Mouse (Mus musculus) adrenal gland, postnatal 25 days (tissue): ENCODE data around the gene Sspn. TPM values are rescaled to one million over a fixed set of nuclear protein-coding genes. Genes with fewer than 3 reads are reported as not detected.

ENCODE experiments used
- DNase-seq: peaks from one replicate; pipeline ENCODE4 v3.0.0; 2021; ENCODE audit warnings: mixed read lengths
- long read RNA-seq: library from polyadenylated mRNA; stranded (forward); transcript quantifications from one replicate; pipeline ENCODE4 v2.0.0, GENCODE M21; 2021
- total RNA-seq: library from RNA; stranded (reverse); gene quantifications from 2 replicates; pipeline ENCODE4 v1.2.3, GENCODE M21; 2021

The Sspn gene
- 10.8 and 18.3 TPM in 2 replicates for total RNA-seq
- long read RNA-seq, full-length matches to known transcripts: 7 of 14 reads
- long read RNA-seq, partial matches to known transcripts: 1 of 14 reads
- long read RNA-seq, other reads (novel, unspliced or antisense): 6 of 14 reads

- no peak for DNase-seq
Measured at GRCm38 (mm10) chr6:145931341-145931740, at the start of gene Sspn. Gene Sspn (plus strand): TSS chr6:145931641.

DNA sequence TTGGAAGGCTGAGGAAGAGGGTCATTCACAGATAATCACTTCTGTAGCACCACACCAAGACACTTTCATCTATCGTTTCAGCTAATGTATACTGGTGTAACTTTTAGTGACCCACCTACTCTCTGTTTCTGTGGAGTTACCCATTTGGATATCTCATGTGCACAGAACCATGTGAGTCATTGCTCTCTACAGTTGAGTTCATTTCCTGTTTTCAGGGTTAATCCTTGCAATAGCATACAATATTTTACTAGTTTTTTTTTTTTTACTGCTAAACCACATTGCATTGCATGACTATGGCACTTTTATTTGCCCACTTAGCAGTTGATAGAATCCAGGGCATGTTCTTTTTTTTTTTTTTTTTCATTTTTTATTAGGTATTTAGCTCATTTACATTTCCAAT is 48.4 kb upstream of the Sspn start:
- DNase-seq: no peak

- no peak for DNase-seq
Measured at GRCm38 (mm10) chr6:145883668-145884067, 47.8 kb upstream of the Sspn start.

- no peak for DNase-seq
Measured at GRCm38 (mm10) chr6:145885069-145885468, 46.4 kb upstream of the Sspn start.

DNA sequence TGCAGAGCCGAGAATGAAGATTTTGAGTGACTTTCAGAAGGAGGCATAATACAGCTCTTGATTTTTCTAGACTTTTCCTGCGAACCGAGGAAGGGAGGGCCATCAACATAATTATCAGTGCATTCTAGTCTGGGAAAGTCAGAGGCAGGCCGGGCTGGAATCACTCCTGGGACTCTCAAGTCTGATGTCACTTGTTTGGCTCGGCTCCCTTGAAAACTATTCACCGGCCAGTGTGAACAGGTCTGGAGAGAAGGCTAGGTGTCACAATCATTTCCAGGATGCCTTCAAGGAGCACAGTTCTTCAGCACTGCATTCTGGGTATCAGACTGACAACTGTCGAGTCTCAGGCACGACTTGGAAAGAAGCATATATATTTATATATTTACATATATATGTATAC is 45.2 kb upstream of the Sspn start:
- DNase-seq: no peak

- DNase-seq: no peak
Measured at GRCm38 (mm10) chr6:145887719-145888118, 43.7 kb upstream of the Sspn start.

- no peak for DNase-seq
Measured at GRCm38 (mm10) chr6:145891951-145892350, 39.5 kb upstream of the Sspn start.

DNA sequence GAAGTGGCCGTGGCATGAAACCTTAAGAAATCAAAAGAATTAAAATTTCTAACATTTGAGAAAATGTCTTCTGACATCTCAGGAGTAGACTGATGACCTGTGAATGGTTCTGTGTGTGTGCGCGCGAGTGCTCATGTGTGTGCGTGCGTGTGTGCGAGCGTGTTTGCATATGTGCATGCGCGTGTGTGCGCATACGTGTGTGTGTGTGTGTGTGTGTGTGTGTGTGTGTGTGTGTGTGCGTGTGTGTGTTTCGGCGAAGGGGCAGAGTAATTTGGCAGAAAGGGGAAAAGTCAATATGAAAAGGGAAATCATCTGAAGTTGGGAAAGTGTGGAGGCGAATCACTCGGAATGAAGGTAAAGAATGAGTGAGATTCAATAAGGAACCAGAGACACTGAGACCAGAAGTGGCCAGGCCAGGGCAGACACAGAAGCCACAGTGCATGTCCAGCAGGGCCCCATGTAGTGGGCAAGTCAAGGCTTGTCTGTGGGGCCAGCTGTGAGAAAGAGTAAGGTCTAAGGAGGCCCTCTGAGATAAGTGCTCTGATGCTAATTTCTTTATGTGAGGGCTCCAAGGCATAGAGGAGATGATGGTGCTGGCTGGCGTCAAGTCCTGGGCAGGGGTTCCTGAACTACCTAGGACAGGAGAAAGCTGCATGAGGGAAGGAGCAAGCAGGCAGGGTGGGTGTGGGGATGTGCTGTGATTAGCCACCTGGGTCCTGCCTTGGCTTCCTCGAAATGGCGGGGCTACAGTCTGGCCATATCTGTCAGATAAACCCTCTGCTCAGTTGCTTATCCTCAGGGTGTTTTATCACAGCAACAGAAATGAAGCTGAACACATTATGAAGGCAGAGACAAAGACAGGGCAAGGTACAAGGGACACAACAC is 38.8 kb upstream of the Sspn start:
- no peak for DNase-seq

DNA sequence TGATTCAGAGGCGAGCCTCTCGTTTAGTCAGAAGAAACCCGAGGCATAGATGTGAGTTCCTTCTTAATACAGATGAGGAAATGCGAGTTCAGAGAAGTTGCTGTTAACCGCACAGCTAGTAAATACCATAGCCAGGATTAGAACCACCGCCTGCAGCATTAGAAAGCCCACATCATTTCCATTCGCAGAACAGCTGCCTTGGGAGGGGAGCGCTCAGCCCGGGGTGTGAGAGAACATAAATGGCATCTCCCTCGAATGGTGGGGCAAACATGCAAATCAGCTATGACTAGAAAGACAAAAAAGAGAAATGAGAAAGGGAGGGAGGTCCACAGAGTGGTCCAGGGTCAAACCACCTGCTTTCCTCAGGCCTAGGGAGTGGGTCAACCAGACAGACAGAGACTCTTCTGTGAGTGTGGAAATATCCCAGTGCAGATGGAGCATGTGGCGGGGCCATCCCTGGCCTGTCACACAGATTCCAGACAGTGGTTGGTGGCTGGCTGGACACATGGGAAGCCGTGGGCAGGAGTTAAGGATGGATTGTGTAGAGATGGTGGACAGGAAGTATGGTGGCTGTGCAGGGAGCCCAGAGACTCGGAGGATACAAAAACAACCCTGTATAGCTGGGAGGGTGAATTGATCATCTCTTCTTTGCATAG is 37.9 kb upstream of the Sspn start:
- no peak for DNase-seq

DNA sequence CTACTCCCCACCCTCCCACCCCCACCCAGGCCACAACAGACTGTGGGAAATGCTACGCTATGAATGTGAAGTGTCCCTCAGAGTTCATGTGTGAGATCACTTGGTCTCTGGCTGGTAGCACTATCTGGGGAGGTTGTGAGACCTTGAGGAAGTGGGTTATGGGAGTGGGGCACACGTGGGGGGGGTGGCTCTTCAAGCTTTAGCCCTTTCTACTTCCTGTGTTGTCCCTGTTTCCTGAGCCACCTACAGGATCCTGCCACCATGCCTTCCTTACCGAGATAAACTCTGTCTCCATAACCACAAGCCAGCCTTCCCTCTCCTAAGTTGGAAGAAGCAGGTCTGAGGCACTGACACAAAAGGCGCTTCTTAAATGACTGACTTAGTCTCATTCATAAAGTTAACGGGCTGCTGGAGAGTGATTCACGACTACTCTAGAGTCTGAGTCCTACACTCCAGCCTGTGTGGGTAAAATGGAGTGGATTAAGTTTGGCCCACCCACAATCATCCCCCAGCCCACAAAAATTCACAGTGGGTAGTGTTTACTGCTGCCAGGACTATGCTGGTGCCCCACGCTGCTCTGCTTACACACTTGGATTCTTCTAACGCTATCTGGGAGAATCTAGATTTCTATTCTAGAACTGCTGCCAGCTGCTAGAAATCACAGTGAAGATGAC is 36.6 kb upstream of the Sspn start:
- DNase-seq: no peak

GRCm38 (mm10) chr6:145904169-145904568 is 27.3 kb upstream of the Sspn start:
- DNase-seq: no peak

DNA sequence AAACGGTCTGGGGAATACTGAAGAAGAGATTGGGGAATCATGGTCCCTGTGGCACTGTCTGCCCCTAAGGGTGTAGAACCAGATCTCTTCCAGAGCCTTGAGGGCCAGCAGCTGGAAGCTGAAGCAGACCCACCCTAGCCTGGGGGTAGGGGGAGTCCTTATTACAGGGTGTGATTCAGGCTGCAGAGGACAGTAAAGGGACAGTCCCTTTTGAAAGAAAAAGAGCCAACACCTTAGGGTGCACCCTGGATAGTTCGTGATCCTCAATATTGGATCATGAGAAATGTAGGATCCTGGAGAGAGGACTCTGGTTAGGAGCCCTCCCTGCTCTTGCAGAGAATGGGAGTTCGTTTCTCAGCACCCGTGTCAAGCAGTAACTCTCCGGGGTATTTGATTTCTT is 26.8 kb upstream of the Sspn start:
- DNase-seq: no peak

- peak; percentile 57 for DNase-seq
Measured at GRCm38 (mm10) chr6:145906096-145906890, 25.1 kb upstream of the Sspn start.

DNA sequence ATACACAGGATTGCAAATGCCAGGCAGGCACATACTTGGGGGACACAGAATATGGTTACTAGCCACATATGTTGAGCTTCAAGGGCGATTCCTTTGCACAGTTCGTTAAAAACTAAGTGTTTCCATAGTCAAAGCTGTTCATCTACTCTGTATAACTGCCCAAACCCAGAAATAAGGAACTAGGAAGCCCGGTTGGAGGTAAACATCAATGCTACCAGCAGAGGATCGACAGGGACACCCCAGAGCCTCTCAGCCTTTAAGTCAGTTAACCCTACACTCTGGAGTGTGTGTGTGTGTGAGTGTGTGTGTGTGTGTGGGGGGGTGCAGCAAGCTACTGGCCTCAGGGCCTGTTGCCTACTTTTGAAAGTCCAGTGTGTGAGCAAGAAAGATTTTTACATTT is 21.5 kb upstream of the Sspn start:
- no peak for DNase-seq

- no peak for DNase-seq
Measured at GRCm38 (mm10) chr6:145910469-145911426, 20.7 kb upstream of the Sspn start.

- no peak for DNase-seq
Measured at GRCm38 (mm10) chr6:145912232-145912631, 19.2 kb upstream of the Sspn start.

- no peak for DNase-seq
Measured at GRCm38 (mm10) chr6:145915435-145915834, 16.0 kb upstream of the Sspn start.

- DNase-seq: no peak
Measured at GRCm38 (mm10) chr6:145916401-145916800, 15.0 kb upstream of the Sspn start.

- no peak for DNase-seq
Measured at GRCm38 (mm10) chr6:145918236-145918635, 13.2 kb upstream of the Sspn start.

DNA sequence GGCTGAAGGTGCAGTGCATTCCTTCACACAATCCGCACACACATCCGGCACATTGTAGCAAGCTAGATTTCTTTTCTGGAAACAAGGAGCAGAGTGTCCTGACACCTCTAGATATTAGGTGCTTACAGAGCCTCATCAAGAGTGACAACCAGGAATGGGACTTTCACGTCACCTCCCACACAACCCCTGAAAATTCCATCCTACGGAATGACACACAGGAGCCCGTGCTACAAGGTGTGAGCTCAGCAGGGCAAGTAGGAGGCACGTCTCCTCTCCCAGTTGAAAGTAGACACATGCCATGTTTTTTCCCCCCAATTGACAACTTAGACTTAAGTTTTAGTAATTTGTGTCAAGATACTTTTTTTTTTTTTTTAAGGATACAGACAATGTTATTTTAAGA is 7.8 kb upstream of the Sspn start:
- no peak for DNase-seq
